Mouse (Mus musculus) small intestine, adult 2 months (tissue): ENCODE data around the gene Tns3.

Source experiments
- CTCF ChIP-seq: fragments of 200-500 bp; IDR thresholded peaks from 2 replicates; pipeline ENCODE4 v1.5.1; 2012; ENCODE audit warnings: low read depth, mild to moderate bottlenecking, control low read depth, inconsistent platforms, low read length, moderate library complexity, mixed read lengths; ENCODE audit not compliant: insufficient replicate concordance, insufficient read length; ENCODE audit errors: extremely low read depth
- POLR2A ChIP-seq: fragments of 200-500 bp; IDR thresholded peaks from 2 replicates; pipeline ENCODE4 v1.6.1; 2012; ENCODE audit warnings: low read depth, mild to moderate bottlenecking, control low read depth, inconsistent platforms, low read length, moderate library complexity

DNA sequence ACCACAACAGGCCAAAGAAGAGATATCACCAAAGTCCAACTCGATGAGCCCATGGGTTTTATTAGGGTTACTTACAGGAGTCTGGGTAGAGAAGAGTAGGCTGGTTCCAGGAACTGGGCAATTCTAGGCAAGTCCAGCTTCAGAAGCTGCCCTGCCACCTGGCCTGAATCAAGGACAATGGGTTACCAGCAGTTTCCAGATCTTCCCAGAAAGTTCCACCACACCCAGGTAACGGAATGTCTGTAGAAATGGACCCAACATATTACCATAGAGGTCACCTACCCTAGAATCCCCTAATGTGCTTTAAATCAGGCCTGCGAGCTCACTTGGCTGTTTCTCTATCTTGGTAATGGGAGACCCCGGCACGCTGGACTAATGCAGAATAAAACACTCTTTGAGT lies 29.8 kb upstream of the Tns3 start:
- TF ChIP-seq CTCF: no peak
- TF ChIP-seq POLR2A: no peak
